Mouse (Mus musculus): Measurements from ENCODE around the gene Gm11037.

- TF ChIP-seq TAL1 (IDR thresholded peaks at IDR 0.05; ENCODE audit: low read length) (no peak), GATA1 (IDR thresholded peaks at IDR 0.05; ENCODE audit: low read length) (no peak)
These were observed 46.5 kb upstream of the Gm11037 start, which contains the start of gene Siglec1 for GRCm38 (mm10) chr2:131086667-131087390.

All from erythroblast, embryonic 14.5 days (primary cell).